Mouse (Mus musculus) c-Kit-positive CD71-positive TER-119-negative erythroid progenitor cells, embryonic 14.5 days (primary cell): Measurements from ENCODE around the gene Gm14393.
"Not testable (repeated sequence)": the region's sequence is repeated elsewhere in the genome, so short reads cannot be mapped to it uniquely, and the experiment has no call there.

Source experiments
- DNase-seq: peaks from one replicate; pipeline ENCODE4 v3.0.0-alpha.2; 2013; ENCODE audit warnings: low read depth

Gene Gm14393

GRCm38 (mm10) chr2:175067681-175068261, at the start of gene Gm14393:
Gene Gm14393 (minus strand): TSS chr2:175067781.
- DNase-seq: not testable (repeated sequence)

DNA sequence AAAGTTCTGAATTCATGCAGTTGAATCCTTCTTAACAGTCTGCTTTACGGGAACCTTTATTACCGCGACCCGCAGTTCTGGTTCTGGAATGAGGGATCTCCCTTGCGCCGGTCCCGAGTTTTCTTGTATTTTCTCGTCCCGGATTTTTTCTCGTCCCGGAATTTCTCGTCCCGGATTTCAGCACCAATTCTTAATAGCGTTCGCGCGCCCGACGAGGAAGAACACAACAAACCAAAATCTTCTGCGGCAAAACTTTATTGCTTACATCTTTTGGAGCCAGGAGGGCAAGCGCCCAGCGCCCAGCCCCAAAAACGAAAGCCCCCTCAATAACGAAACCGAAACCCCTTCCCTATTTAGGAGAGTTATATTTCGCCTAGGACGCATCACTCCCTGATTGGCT, 23.3 kb downstream of the Gm14393 start:
- DNase-seq: not testable (repeated sequence)
